Mouse (Mus musculus) neural tube, postnatal 0 days (tissue): ENCODE results near the gene Rab27a. TPM values are rescaled to one million over a fixed set of nuclear protein-coding genes. Genes with fewer than 3 reads are reported as not detected.

Source experiments
- microRNA-seq: library from miRNA; unstranded; fragments of <30 nt; microRNA quantifications from one replicate; pipeline ENCODE4, GENCODE M21; 2016
- polyA plus RNA-seq: library from polyadenylated mRNA; unstranded; fragments of >200 nt; fragmentation: Nextera tagmentation; extraction: Ambion mirVana; gene quantifications from 2 replicates; pipeline ENCODE4 v1.2.1, GENCODE M21; 2015

The Rab27a gene
- 4.2 and 5.6 TPM in 2 replicates for polyA plus RNA-seq

GRCm38 (mm10) chr9:73044146-73045079 is at the start of gene Rab27a:
Gene Rab27a, plus strand, starts transcription at chr9:73044854.

GRCm38 (mm10) chr9:73040080-73040479 is 4.6 kb upstream of the Rab27a start, which contains the start of gene Pigb:
Gene Pigb, minus strand, starts transcription at chr9:73040378.

GRCm38 (mm10) chr9:73101536-73101935 is 56.9 kb downstream of the Rab27a start, which contains the start of gene Khdc3:
Gene Khdc3, plus strand, starts transcription at chr9:73101836.

GRCm38 (mm10) chr9:73102181-73102580 is 57.5 kb downstream of the Rab27a start, which contains the start of gene Gm20509:
Gene Gm20509, plus strand, starts transcription at chr9:73102470.

GRCm38 (mm10) chr9:73112919-73113906 is 68.6 kb downstream of the Rab27a start, which contains the start of gene Rsl24d1:
Gene Rsl24d1, plus strand, starts transcription at chr9:73113426.

Small RNA genes lying within 50 kb of the gene (microRNA-seq; reads per million reads assigned to microRNA genes)
- gene Gm27353 = not detected

Other genes starting within 250 kb of the Rab27a start
- gene Prtg, start 238.0 kb upstream of the Rab27a start, polyA plus RNA-seq = 0.34 TPM in 2 replicates
- 9.6 and 10.9 TPM in 2 replicates for gene Pygo1, start 119.2 kb upstream of the Rab27a start, polyA plus RNA-seq
- gene Dyx1c1, start 86.1 kb upstream of the Rab27a start, polyA plus RNA-seq = 2.7 and 3.4 TPM in 2 replicates
- gene Gm44503, start 86.0 kb upstream of the Rab27a start, polyA plus RNA-seq = not detected in 2 replicates
- gene Ccpg1os, start 59.5 kb upstream of the Rab27a start, polyA plus RNA-seq = 20.4 and 23.8 TPM in 2 replicates
- gene Ccpg1, start 59.4 kb upstream of the Rab27a start, polyA plus RNA-seq = 35.7 and 36.9 TPM in 2 replicates
- gene Pigb, start 4.5 kb upstream of the Rab27a start, polyA plus RNA-seq = 10.1 and 11.5 TPM in 2 replicates
- 0.17 and 0.24 TPM in 2 replicates for gene Khdc3, start 57.0 kb downstream of the Rab27a start, polyA plus RNA-seq
- gene Gm20509, start 57.6 kb downstream of the Rab27a start, polyA plus RNA-seq = not detected in 2 replicates
- gene Rsl24d1, start 68.6 kb downstream of the Rab27a start, polyA plus RNA-seq = 89.1 and 91.0 TPM in 2 replicates